9 mouse cellular contexts compared by ENCODE assay signal in the genomic region with DNA sequence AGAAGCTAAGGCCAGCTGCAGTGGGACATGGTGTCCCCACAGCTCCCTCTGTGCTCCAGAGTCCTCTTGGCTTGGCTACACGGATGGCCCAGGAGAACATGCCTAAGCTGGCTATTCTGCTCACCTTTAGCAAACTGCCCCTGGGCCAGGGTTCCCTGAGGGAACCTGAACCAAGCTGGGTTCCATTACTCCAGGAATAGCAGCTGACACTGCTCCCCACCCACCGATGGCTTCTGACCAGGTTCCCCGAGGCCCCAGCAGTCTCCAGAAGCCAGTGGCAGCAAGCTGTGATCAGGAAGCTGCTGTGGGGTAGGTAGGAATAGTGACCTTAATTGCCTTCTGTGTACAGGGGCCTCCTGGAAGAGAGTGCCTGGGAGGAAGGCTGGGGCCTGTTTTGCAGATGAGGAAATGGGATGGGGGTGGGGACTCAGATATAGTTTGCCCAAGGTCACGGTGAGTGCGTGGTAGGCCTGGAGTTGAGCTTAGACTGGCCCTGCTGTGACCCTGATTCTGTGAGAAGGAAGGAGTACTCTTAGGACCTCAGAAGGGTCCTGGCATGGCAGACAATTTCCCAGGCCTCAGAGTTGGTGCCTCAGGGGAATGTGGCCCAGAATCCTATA. TPM values are rescaled to one million over a fixed set of nuclear protein-coding genes. Genes with fewer than 3 reads are reported as not detected.
DNase-seq lines count a peak whose midpoint lies in the region; ATAC-seq lines count a peak whose summit lies in the region.
"Had no signal": no experiment of that assay in that cellular context is flagged by ENCODE, and none has a peak within 500 bp of the region (broad histone marks: within the 10 kb centered on the region; RNA-seq: fewer than 3 reads in every experiment).

No protein-coding gene starts in this region.

- no peak overlapping the region for H3K4me3 ChIP-seq in midbrain, embryonic 10.5 days
- no peak overlapping the region for H3K4me3 ChIP-seq in midbrain, embryonic 13.5 days (replicated peaks)
- no peak overlapping the region for H3K4me3 ChIP-seq in limb, embryonic 11.5 days (ENCODE audit: low read depth, low read length)

- no peak overlapping the region for H3K9ac ChIP-seq in midbrain, embryonic 13.5 days (replicated peaks)
- peak overlapping the region; percentile 32; the same call in 1 of the 2 replicates for H3K9ac ChIP-seq in limb, embryonic 11.5 days (ENCODE audit: low read length)

- peak; percentile 22 for DNase-seq in adrenal gland, adult 2 months
- DNase-seq in adrenal gland, adult 18-20 months (ENCODE audit: low spot score in 2 of 2) = no peak
- DNase-seq in midbrain, embryonic 10.5 days (ENCODE audit: low spot score) = no peak
- DNase-seq in limb, embryonic 11.5 days (ENCODE audit: low spot score) = peak; percentile 79
- DNase-seq in yolk sac, embryonic 10.5 days (ENCODE audit: low spot score) = peak; percentile 69
- DNase-seq in Muller cell, postnatal 12 days (ENCODE audit: inconsistent ontology term) = no peak
- no peak for DNase-seq in cerebellum, postnatal 4 days (ENCODE audit: low spot score in 2 of 2)
- DNase-seq: kidney, adult 8-10 months had no signal

- ATAC-seq in midbrain, embryonic 13.5 days = no peak
- peak; percentile 48 for ATAC-seq in limb, embryonic 11.5 days (ENCODE audit: insufficient number of reproducible peaks, low FRiP score, low TSS enrichment, low read depth)

- H3K36me3 ChIP-seq in midbrain, embryonic 10.5 days = no peaks in the 10 kb centered on the region
- no peaks in the 10 kb centered on the region for H3K36me3 ChIP-seq in midbrain, embryonic 13.5 days
- no peaks in the 10 kb centered on the region for H3K36me3 ChIP-seq in limb, embryonic 11.5 days (ENCODE audit: control insufficient read depth, insufficient read depth, low read length)

- H3K4me2 ChIP-seq in midbrain, embryonic 13.5 days (replicated peaks) = no peak overlapping the region
- H3K4me2 ChIP-seq in limb, embryonic 11.5 days (ENCODE audit: low read depth, severe bottlenecking) = no peak overlapping the region

- peak overlapping the region; percentile 75 for H3K27ac ChIP-seq in midbrain, embryonic 10.5 days (replicated peaks)
- no peak overlapping the region for H3K27ac ChIP-seq in midbrain, embryonic 13.5 days
- H3K27ac ChIP-seq in limb, embryonic 11.5 days (replicated peaks; ENCODE audit: low read depth, low read length) = peak overlapping the region; percentile 79

- no peaks in the 10 kb centered on the region for H3K27me3 ChIP-seq in midbrain, embryonic 10.5 days (ENCODE audit: low read depth, poor library complexity, severe bottlenecking)
- no peaks in the 10 kb centered on the region for H3K27me3 ChIP-seq in midbrain, embryonic 13.5 days
- no peaks in the 10 kb centered on the region for H3K27me3 ChIP-seq in limb, embryonic 11.5 days (ENCODE audit: control insufficient read depth, insufficient read depth, low read length)

- WGBS in midbrain, embryonic 10.5 days = 70% methylated on average over 5 of the region's 5 CpGs
- WGBS in midbrain, embryonic 13.5 days = 81% methylated on average over 5 of the region's 5 CpGs
- 13% methylated on average over 5 of the region's 5 CpGs for WGBS in limb, embryonic 11.5 days

- H3K9me3 ChIP-seq in midbrain, embryonic 10.5 days (replicated peaks) = no peaks in the 10 kb centered on the region
- no peaks in the 10 kb centered on the region for H3K9me3 ChIP-seq in midbrain, embryonic 13.5 days
- H3K9me3 ChIP-seq in limb, embryonic 11.5 days (ENCODE audit: control insufficient read depth, low read length) = no peaks in the 10 kb centered on the region

- H3K4me1 ChIP-seq in midbrain, embryonic 10.5 days = peaks cover 61% of the 10 kb centered on the region
- peaks cover 45% of the 10 kb centered on the region for H3K4me1 ChIP-seq in midbrain, embryonic 13.5 days (replicated peaks)
- H3K4me1 ChIP-seq in limb, embryonic 11.5 days (ENCODE audit: control insufficient read depth, insufficient read depth, low read length) = peaks cover 58% of the 10 kb centered on the region

RNA-seq across cellular contexts. Expression of a gene that starts 20.4 kb away (rescaled TPM):
- 10 to 100 TPM; 46.9 to 53.0 TPM for total RNA-seq in adrenal gland, adult 2 months (2021)
- 6.5 and 7.7 TPM in 2 replicates for polyA plus RNA-seq in adrenal gland, adult 2 months (2012; rRNA removed)
- 10 to 100 TPM; 40.6 to 42.5 TPM for total RNA-seq in adrenal gland, adult 18-20 months (2021)
- polyA plus RNA-seq in midbrain, embryonic 10.5 days (2016; fragmentation: Nextera tagmentation; extraction: Ambion mirVana) = 66.1 and 76.5 TPM in 2 replicates
- polyA plus RNA-seq in midbrain, embryonic 13.5 days (2015; fragmentation: Nextera tagmentation; extraction: Ambion mirVana) = 49.5 and 50.5 TPM in 2 replicates
- polyA plus RNA-seq in limb, embryonic 11.5 days (2014; fragmentation: Nextera tagmentation; extraction: Ambion mirVana) = 56.3 and 60.7 TPM in 2 replicates

RNA-seq across cellular contexts. Expression of a gene that starts 34.8 kb away (rescaled TPM):
- 1 to 10 TPM; 6.4 to 9.5 TPM for total RNA-seq in adrenal gland, adult 2 months (2021)
- polyA plus RNA-seq in adrenal gland, adult 2 months (2012; rRNA removed) = 14.3 and 16.2 TPM in 2 replicates
- total RNA-seq in adrenal gland, adult 18-20 months (2021) = 1 to 10 TPM; 3.2 to 7.0 TPM
- polyA plus RNA-seq in midbrain, embryonic 10.5 days (2016; fragmentation: Nextera tagmentation; extraction: Ambion mirVana) = 2.2 and 2.6 TPM in 2 replicates
- polyA plus RNA-seq in midbrain, embryonic 13.5 days (2015; fragmentation: Nextera tagmentation; extraction: Ambion mirVana) = 4.5 and 5.9 TPM in 2 replicates
- polyA plus RNA-seq in limb, embryonic 11.5 days (2014; fragmentation: Nextera tagmentation; extraction: Ambion mirVana) = 6.8 and 8.6 TPM in 2 replicates

RNA-seq across cellular contexts. Expression of a gene that starts 47.5 kb away (rescaled TPM):
- 10 to 100 TPM; 34.1 to 43.0 TPM for total RNA-seq in adrenal gland, adult 2 months (2021)
- polyA plus RNA-seq in adrenal gland, adult 2 months (2012; rRNA removed) = 7.4 and 8.6 TPM in 2 replicates
- total RNA-seq in adrenal gland, adult 18-20 months (2021) = 10 to 100 TPM; 28.8 to 43.9 TPM
- 13.2 and 18.5 TPM in 2 replicates for polyA plus RNA-seq in midbrain, embryonic 10.5 days (2016; fragmentation: Nextera tagmentation; extraction: Ambion mirVana)
- 30.3 and 30.9 TPM in 2 replicates for polyA plus RNA-seq in midbrain, embryonic 13.5 days (2015; fragmentation: Nextera tagmentation; extraction: Ambion mirVana)
- polyA plus RNA-seq in limb, embryonic 11.5 days (2014; fragmentation: Nextera tagmentation; extraction: Ambion mirVana) = 14.6 and 15.1 TPM in 2 replicates

RNA-seq across cellular contexts. Expression of a gene that starts 58.4 kb away (rescaled TPM):
- total RNA-seq in adrenal gland, adult 2 months (2021) = 1 to 10 TPM; 5.1 to 8.5 TPM
- 8.4 and 9.4 TPM in 2 replicates for polyA plus RNA-seq in adrenal gland, adult 2 months (2012; rRNA removed)
- 1 to 10 TPM; 4.3 TPM for total RNA-seq in adrenal gland, adult 18-20 months (2021)
- 52.1 and 52.8 TPM in 2 replicates for polyA plus RNA-seq in midbrain, embryonic 10.5 days (2016; fragmentation: Nextera tagmentation; extraction: Ambion mirVana)
- 24.7 and 26.2 TPM in 2 replicates for polyA plus RNA-seq in midbrain, embryonic 13.5 days (2015; fragmentation: Nextera tagmentation; extraction: Ambion mirVana)
- polyA plus RNA-seq in limb, embryonic 11.5 days (2014; fragmentation: Nextera tagmentation; extraction: Ambion mirVana) = 51.7 and 53.6 TPM in 2 replicates

Comparison
In these comparisons a context has a peak if more than half of its experiments do, and no peak if none do; other contexts are left out.
1. DNase-seq: peak in adrenal gland, adult 2 months (single experiment), limb, embryonic 11.5 days (single experiment) and yolk sac, embryonic 10.5 days (single experiment); none in adrenal gland, adult 18-20 months (0 of 2), midbrain, embryonic 10.5 days (single experiment), Muller cell, postnatal 12 days (single experiment) and cerebellum, postnatal 4 days (0 of 2).